Mouse (Mus musculus): ENCODE data around the gene Tmem178b. TPM values are rescaled to one million over a fixed set of nuclear protein-coding genes. Genes with fewer than 3 reads are reported as not detected.

The Tmem178b gene
- polyA plus RNA-seq, 1 experiment from 2014 or later, result 1.8 TPM

DNA sequence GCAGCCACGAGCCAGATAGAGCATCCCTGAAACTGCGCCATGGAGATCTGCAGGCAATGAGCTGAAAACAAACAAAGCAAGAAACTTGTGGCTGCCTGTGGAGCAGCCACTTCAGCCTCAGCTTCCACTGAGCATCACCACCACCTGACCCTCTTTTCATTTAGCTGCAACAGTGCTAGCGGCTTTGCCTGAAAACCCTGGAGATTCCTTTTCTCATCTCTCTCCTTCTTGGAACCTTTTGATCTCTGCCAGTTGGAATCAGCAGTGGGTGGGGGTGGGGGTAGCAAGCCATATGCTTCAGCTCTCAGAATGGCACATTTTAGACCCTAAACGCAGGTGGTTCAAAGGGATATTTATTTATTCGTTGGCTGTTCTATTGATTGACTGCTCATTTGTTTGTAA, 218.2 kb downstream of the Tmem178b start:
- Histone ChIP-seq H3K27me3 (peaks cover 3% of the 10 kb centered on the region; the same call in 1 of the 2 replicates), H3K4me2 (no peak overlapping the region), H3K27ac (no peak overlapping the region), H3K4me1 (replicated peaks) (no peaks in the 10 kb centered on the region), H3K9me3 (no peaks in the 10 kb centered on the region), H3K36me3 (no peaks in the 10 kb centered on the region), H3K4me3 (replicated peaks) (no peak overlapping the region), H3K9ac (replicated peaks) (no peak overlapping the region)
- 36% methylated on average over 5 of the region's 5 CpGs for WGBS
- no peak for ATAC-seq (ENCODE audit: insufficient number of reproducible peaks, insufficient read depth, low FRiP score, low TSS enrichment, low read depth)

DNA sequence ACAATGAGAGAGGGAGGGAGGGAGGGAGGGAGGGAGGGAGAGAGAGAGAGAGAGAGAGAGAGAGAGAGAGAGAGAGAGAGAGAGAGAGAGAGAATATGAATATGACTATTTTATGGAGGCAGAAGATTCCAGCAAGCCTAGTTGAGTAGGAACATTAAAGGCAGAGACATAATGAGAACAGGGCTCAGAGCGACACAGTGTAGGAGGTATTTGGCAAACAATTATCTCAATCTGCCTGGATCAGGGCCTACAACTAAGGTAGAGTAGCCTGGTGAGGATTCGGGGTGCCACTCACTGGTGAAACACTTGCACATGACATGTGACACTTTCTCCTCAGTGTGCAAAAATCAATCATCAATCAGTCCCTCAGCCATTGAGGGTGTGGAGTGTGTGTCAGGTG, 225.4 kb downstream of the Tmem178b start:
- Histone ChIP-seq H3K27me3 (peaks cover 9% of the 10 kb centered on the region; the same call in 1 of the 2 replicates), H3K36me3 (no peaks in the 10 kb centered on the region), H3K4me3 (replicated peaks) (no peak overlapping the region), H3K4me1 (replicated peaks) (no peaks in the 10 kb centered on the region), H3K9me3 (no peaks in the 10 kb centered on the region), H3K4me2 (no peak overlapping the region), H3K27ac (no peak overlapping the region), H3K9ac (replicated peaks) (no peak overlapping the region)
- 85% methylated on average over 2 of the region's 2 CpGs for WGBS
- no peak for ATAC-seq (ENCODE audit: insufficient number of reproducible peaks, insufficient read depth, low FRiP score, low TSS enrichment, low read depth)

DNA sequence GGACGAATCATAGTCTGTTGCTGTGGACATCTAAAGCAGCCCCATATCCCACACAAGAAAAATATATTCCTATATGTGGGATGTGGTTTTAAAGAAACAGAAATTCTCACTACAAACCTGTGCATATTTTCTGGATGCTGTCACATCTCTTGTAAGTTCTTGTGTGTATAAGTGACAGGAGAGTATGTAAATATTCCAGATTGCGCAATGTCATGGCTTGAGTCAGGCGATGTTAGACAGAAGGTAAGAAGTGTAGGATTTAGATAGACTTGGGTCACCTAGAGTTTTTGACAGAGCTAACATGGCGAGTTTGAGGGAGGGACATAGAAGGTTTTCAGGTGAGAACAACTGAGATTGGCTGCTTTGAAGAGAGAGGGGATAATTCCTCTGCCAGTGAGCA, 228.7 kb downstream of the Tmem178b start:
- Histone ChIP-seq H3K9ac (replicated peaks) (no peak overlapping the region), H3K4me2 (no peak overlapping the region), H3K9me3 (no peaks in the 10 kb centered on the region), H3K4me1 (replicated peaks) (no peaks in the 10 kb centered on the region), H3K27ac (no peak overlapping the region), H3K36me3 (no peaks in the 10 kb centered on the region), H3K27me3 (peaks cover 9% of the 10 kb centered on the region; the same call in 1 of the 2 replicates), H3K4me3 (replicated peaks) (no peak overlapping the region)
- no peak for ATAC-seq (ENCODE audit: insufficient number of reproducible peaks, insufficient read depth, low FRiP score, low TSS enrichment, low read depth)
- WGBS, result 86% methylated on average over 4 of the region's 4 CpGs

GRCm38 (mm10) chr6:40102863-40103262, 229.8 kb downstream of the Tmem178b start:
- H3K36me3 ChIP-seq, result no peaks in the 10 kb centered on the region
- H3K27me3 ChIP-seq, result no peaks in the 10 kb centered on the region; the same call in 1 of the 2 replicates
- H3K4me1 ChIP-seq (replicated peaks), result no peaks in the 10 kb centered on the region
- H3K27ac ChIP-seq, result no peak overlapping the region
- WGBS, result 64% methylated on average over 4 of the region's 4 CpGs
- no peak overlapping the region for H3K4me2 ChIP-seq
- H3K9ac ChIP-seq (replicated peaks), result no peak overlapping the region
- ATAC-seq (ENCODE audit: insufficient number of reproducible peaks, insufficient read depth, low FRiP score, low TSS enrichment, low read depth), result no peak
- H3K9me3 ChIP-seq, result no peaks in the 10 kb centered on the region
- no peak overlapping the region for H3K4me3 ChIP-seq (replicated peaks)

GRCm38 (mm10) chr6:40110029-40110428, 237.0 kb downstream of the Tmem178b start:
- 68% methylated on average over 5 of the region's 5 CpGs for WGBS
- Histone ChIP-seq H3K4me3 (replicated peaks) (no peak overlapping the region), H3K4me1 (replicated peaks) (no peaks in the 10 kb centered on the region), H3K36me3 (no peaks in the 10 kb centered on the region), H3K9me3 (no peaks in the 10 kb centered on the region), H3K4me2 (no peak overlapping the region), H3K27me3 (no peaks in the 10 kb centered on the region), H3K27ac (no peak overlapping the region), H3K9ac (replicated peaks) (no peak overlapping the region)
- no peak for ATAC-seq (ENCODE audit: insufficient number of reproducible peaks, insufficient read depth, low FRiP score, low TSS enrichment, low read depth)

DNA sequence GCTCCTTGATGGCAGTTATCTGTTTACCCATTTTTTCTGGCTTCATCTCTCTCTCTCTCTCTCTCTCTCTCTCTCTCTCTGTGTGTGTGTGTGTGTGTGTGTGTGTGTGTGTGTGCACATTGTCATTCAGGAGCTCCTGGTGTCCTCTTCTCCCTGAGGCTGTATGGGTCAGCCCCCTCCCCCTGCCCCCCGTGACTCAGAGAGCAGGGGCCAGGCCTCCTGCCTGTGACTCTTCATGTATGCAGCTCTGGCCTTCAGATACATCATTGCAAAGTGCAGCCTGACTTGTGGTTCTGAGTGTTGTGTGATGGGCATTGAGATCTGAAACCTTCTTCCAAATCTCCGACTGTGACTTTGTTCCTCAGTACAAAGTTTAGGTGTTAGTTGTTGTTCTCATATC, 237.7 kb downstream of the Tmem178b start:
- 89% methylated on average over 2 of the region's 2 CpGs for WGBS
- no peak overlapping the region for H3K4me2 ChIP-seq
- no peaks in the 10 kb centered on the region for H3K9me3 ChIP-seq
- no peak overlapping the region for H3K9ac ChIP-seq (replicated peaks)
- H3K27ac ChIP-seq, result no peak overlapping the region
- H3K4me3 ChIP-seq (replicated peaks), result no peak overlapping the region
- H3K36me3 ChIP-seq, result no peaks in the 10 kb centered on the region
- H3K4me1 ChIP-seq (replicated peaks), result no peaks in the 10 kb centered on the region
- no peaks in the 10 kb centered on the region for H3K27me3 ChIP-seq
- no peak for ATAC-seq (ENCODE audit: insufficient number of reproducible peaks, insufficient read depth, low FRiP score, low TSS enrichment, low read depth)

DNA sequence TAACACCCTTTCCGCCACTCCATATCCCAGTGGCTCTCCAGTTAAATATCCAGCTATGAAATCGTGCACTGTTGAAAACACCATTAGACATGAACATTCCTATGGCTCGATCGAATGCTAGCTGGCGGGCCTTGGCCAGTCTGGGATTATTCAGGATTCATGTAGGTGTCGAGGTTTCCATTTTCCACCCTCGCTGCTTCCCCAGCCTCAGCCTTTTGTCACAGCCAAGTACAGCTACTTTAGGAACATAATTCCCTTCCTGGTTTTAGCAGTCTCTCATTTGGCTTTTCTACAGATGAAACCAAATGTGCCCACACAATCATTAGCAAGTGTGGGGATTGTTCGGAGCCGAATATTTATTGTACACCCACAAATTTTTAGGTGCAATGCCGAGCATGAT, 239.4 kb downstream of the Tmem178b start:
- no peaks in the 10 kb centered on the region for H3K4me1 ChIP-seq (replicated peaks)

GRCm38 (mm10) chr6:40116225-40116624, 243.2 kb downstream of the Tmem178b start:
- ATAC-seq (ENCODE audit: insufficient number of reproducible peaks, insufficient read depth, low FRiP score, low TSS enrichment, low read depth), result no peak

More for the DNA sequence above, 239.4 kb downstream of the Tmem178b start:
- H3K4me2 ChIP-seq, result no peak overlapping the region
- H3K36me3 ChIP-seq, result no peaks in the 10 kb centered on the region
- WGBS, result 82% methylated on average over 10 of the region's 10 CpGs
- H3K27ac ChIP-seq, result no peak overlapping the region
- H3K9ac ChIP-seq (replicated peaks), result no peak overlapping the region
- H3K27me3 ChIP-seq, result no peaks in the 10 kb centered on the region
- no peaks in the 10 kb centered on the region for H3K9me3 ChIP-seq
- H3K4me3 ChIP-seq (replicated peaks), result no peak overlapping the region
- no peak for ATAC-seq (ENCODE audit: insufficient number of reproducible peaks, insufficient read depth, low FRiP score, low TSS enrichment, low read depth)

GRCm38 (mm10) chr6:40120176-40120575, 247.1 kb downstream of the Tmem178b start:
- H3K36me3 ChIP-seq, result no peaks in the 10 kb centered on the region
- no peaks in the 10 kb centered on the region for H3K9me3 ChIP-seq
- H3K4me1 ChIP-seq (replicated peaks), result no peaks in the 10 kb centered on the region
- ATAC-seq (ENCODE audit: insufficient number of reproducible peaks, insufficient read depth, low FRiP score, low TSS enrichment, low read depth), result no peak
- no peak overlapping the region for H3K4me2 ChIP-seq
- no peak overlapping the region for H3K27ac ChIP-seq
- 86% methylated on average over 2 of the region's 2 CpGs for WGBS
- H3K9ac ChIP-seq (replicated peaks), result no peak overlapping the region
- no peak overlapping the region for H3K4me3 ChIP-seq (replicated peaks)
- no peaks in the 10 kb centered on the region for H3K27me3 ChIP-seq

More at GRCm38 (mm10) chr6:40116225-40116624, 243.2 kb downstream of the Tmem178b start:
- H3K4me1 ChIP-seq (replicated peaks), result no peaks in the 10 kb centered on the region
- no peaks in the 10 kb centered on the region for H3K9me3 ChIP-seq
- H3K36me3 ChIP-seq, result no peaks in the 10 kb centered on the region
- 70% methylated on average over 3 of the region's 3 CpGs for WGBS
- H3K4me3 ChIP-seq (replicated peaks), result no peak overlapping the region
- no peak overlapping the region for H3K27ac ChIP-seq
- no peak overlapping the region for H3K9ac ChIP-seq (replicated peaks)
- no peaks in the 10 kb centered on the region for H3K27me3 ChIP-seq
- H3K4me2 ChIP-seq, result no peak overlapping the region

DNA sequence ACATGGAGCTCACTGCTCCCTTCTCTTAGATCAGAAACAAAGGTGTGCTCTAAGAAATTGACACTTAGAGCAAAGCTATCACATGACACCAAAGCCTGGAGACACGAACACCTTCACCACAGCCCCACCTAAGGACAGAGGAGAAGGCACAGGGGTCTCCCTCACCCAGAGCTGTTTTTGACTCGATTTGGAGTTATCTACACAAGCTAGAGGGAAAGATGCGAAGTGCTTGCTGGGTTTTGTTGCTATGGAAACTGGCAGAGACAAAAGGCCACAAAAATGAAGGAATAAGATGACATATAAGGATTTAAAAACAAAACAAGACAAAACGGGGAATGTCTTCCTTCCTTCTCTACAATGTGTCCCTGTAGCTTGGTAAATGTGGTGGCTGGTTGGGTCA, 248.4 kb downstream of the Tmem178b start:
- Histone ChIP-seq H3K4me2 (no peak overlapping the region), H3K4me3 (replicated peaks) (no peak overlapping the region), H3K4me1 (replicated peaks) (no peaks in the 10 kb centered on the region), H3K36me3 (no peaks in the 10 kb centered on the region), H3K27ac (no peak overlapping the region), H3K9ac (replicated peaks) (no peak overlapping the region), H3K9me3 (no peaks in the 10 kb centered on the region), H3K27me3 (no peaks in the 10 kb centered on the region)
- ATAC-seq (ENCODE audit: insufficient number of reproducible peaks, insufficient read depth, low FRiP score, low TSS enrichment, low read depth), result no peak
- WGBS, result 72% methylated on average over 4 of the region's 4 CpGs

DNA sequence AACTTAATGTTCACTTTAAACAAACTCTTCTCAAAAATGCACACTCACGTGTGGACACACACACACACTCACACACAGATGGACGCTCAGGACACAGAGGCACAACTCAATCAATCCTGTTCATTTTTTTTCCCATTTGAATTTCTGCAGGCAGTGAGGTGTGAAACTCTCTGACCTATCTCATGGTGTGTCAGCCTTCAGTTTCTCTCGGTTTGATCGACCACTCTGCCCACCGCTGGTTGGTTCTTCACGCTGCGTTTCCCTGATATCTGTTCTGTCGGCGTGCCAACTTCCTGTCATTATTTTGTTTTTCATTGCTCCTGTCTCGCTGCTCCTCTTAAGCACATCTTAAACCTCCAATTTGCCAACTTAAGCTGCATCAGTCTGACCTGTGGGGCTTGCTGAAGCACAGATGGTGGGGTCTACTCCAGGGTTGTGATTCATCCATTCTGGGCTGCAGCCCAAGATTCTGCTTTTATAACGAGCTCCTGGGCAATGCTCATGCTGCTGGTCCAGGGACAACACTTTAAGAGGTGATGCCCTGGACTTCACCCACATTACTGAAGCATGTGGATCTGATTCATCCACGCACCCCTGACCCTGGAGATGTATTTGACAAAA, 250.1 kb downstream of the Tmem178b start:
- Histone ChIP-seq H3K27me3 (no peaks in the 10 kb centered on the region), H3K27ac (no peak overlapping the region), H3K9ac (replicated peaks) (no peak overlapping the region), H3K4me1 (replicated peaks) (no peaks in the 10 kb centered on the region), H3K9me3 (no peaks in the 10 kb centered on the region), H3K4me2 (no peak overlapping the region), H3K36me3 (no peaks in the 10 kb centered on the region), H3K4me3 (replicated peaks) (no peak overlapping the region)
- ATAC-seq (ENCODE audit: insufficient number of reproducible peaks, insufficient read depth, low FRiP score, low TSS enrichment, low read depth), result no peak
- WGBS, result 81% methylated on average over 12 of the region's 12 CpGs

- no peaks in the 10 kb centered on the region for H3K27me3 ChIP-seq
- H3K4me1 ChIP-seq (replicated peaks), result no peaks in the 10 kb centered on the region
- H3K9me3 ChIP-seq, result no peaks in the 10 kb centered on the region
- no peak for ATAC-seq (ENCODE audit: insufficient number of reproducible peaks, insufficient read depth, low FRiP score, low TSS enrichment, low read depth)
- H3K27ac ChIP-seq, result no peak overlapping the region
- H3K36me3 ChIP-seq, result no peaks in the 10 kb centered on the region
- H3K4me3 ChIP-seq (replicated peaks), result no peak overlapping the region
- H3K9ac ChIP-seq (replicated peaks), result no peak overlapping the region
- no peak overlapping the region for H3K4me2 ChIP-seq
Measured at GRCm38 (mm10) chr6:40123960-40124359, 250.9 kb downstream of the Tmem178b start.
